In genomic region chr7:34168470-34169251, GRCm38 (mm10) we compare ENCODE assay signal across 8 mouse cellular contexts. TPM values are rescaled to one million over a fixed set of nuclear protein-coding genes. Genes with fewer than 3 reads are reported as not detected.
DNase-seq lines count a peak whose midpoint lies in the region; ATAC-seq and TF ChIP-seq lines count a peak whose summit lies in the region.

No protein-coding gene starts in this region.

- H3K4me2 ChIP-seq in forebrain, embryonic 16.5 days (ENCODE audit: low read length), result peak overlapping the region; percentile 98
- H3K4me2 ChIP-seq in lung, embryonic 15.5 days, result peak overlapping the region; percentile 74

- ATAC-seq in forebrain, embryonic 16.5 days, result peak; percentile 98
- ATAC-seq in lung, embryonic 15.5 days (ENCODE audit: borderline replicate concordance, extremely low read depth, low FRiP score, low TSS enrichment), result peak; percentile 95

- peak overlapping the region; percentile 94 for H3K9ac ChIP-seq in ES-E14 (ENCODE audit: insufficient read depth, low read depth, low read length, poor library complexity, severe bottlenecking)
- peak overlapping the region; percentile 95 for H3K9ac ChIP-seq in forebrain, embryonic 16.5 days (replicated peaks; ENCODE audit: low read depth, low read length)
- H3K9ac ChIP-seq in lung, embryonic 15.5 days, result peak overlapping the region; percentile 86

- peaks cover 5 to 8% of the 10 kb centered on the region in 2 experiments; a peak in 1 of 4 replicates for H3K4me1 ChIP-seq in ES-E14 (ENCODE audit: control insufficient read depth in 2 of 2, insufficient read depth in 2 of 2, low read length in 2 of 2, poor library complexity in 1 of 2)
- peaks cover 17% of the 10 kb centered on the region for H3K4me1 ChIP-seq in forebrain, embryonic 16.5 days (replicated peaks; ENCODE audit: control insufficient read depth, insufficient read depth, low read length)
- H3K4me1 ChIP-seq in lung, embryonic 15.5 days, result peaks cover 11% of the 10 kb centered on the region

- H3K4me3 ChIP-seq in ES-E14 (ENCODE audit: insufficient read depth in 1 of 2, low read depth in 1 of 2, low read length in 2 of 2, poor library complexity in 1 of 2, severe bottlenecking in 1 of 2), result peak overlapping the region; percentile 81 to 88
- peak overlapping the region; percentile 96 for H3K4me3 ChIP-seq in forebrain, embryonic 16.5 days (replicated peaks; ENCODE audit: low read length)
- peak overlapping the region; percentile 65 for H3K4me3 ChIP-seq in lung, embryonic 15.5 days

- peaks cover 12% of the 10 kb centered on the region for H3K36me3 ChIP-seq in ES-E14 (ENCODE audit: control insufficient read depth, insufficient read depth, low read length, poor library complexity, severe bottlenecking)
- peaks cover 8% of the 10 kb centered on the region for H3K36me3 ChIP-seq in forebrain, embryonic 16.5 days (ENCODE audit: control insufficient read depth, insufficient read depth)
- peaks cover 16% of the 10 kb centered on the region for H3K36me3 ChIP-seq in lung, embryonic 15.5 days

- 8% methylated on average over 30 of the region's 30 CpGs for WGBS in forebrain, embryonic 16.5 days
- 10% methylated on average over 30 of the region's 30 CpGs for WGBS in lung, embryonic 15.5 days

- in situ Hi-C loops in ES-E14 (cut with MboI; ENCODE audit: low sequenced_read_pairs in 2 of 2, unreplicated experiment in 2 of 2), result no loop called here

- H3K27me3 ChIP-seq in forebrain, embryonic 16.5 days (replicated peaks; ENCODE audit: control insufficient read depth, insufficient read depth, low read length), result no peaks in the 10 kb centered on the region
- no peaks in the 10 kb centered on the region for H3K27me3 ChIP-seq in lung, embryonic 15.5 days

- peak; percentile 76 for DNase-seq in ES-E14 (ENCODE audit: low read depth, low spot score)
- peak; percentile 91 for DNase-seq in cerebellum, adult 11-12 months
- DNase-seq in heart, postnatal 4 days, result peak; percentile 96
- peak; percentile 87 to 92 for DNase-seq in layer of hippocampus, adult 8-10 months (ENCODE audit: low spot score in 2 of 2)
- peak; percentile 79 for DNase-seq in ovary, adult 18-20 months (ENCODE audit: low spot score)
- DNase-seq in thymus, postnatal 0 days (ENCODE audit: low spot score), result peak; percentile 88

- H3K9me3 ChIP-seq in ES-E14 (ENCODE audit: control insufficient read depth, insufficient read depth, low read depth, low read length), result no peaks in the 10 kb centered on the region
- H3K9me3 ChIP-seq in forebrain, embryonic 16.5 days (ENCODE audit: control insufficient read depth, low read length), result no peaks in the 10 kb centered on the region
- H3K9me3 ChIP-seq in lung, embryonic 15.5 days, result no peaks in the 10 kb centered on the region

- peak overlapping the region; percentile 88 for H3K27ac ChIP-seq in ES-E14 (ENCODE audit: insufficient read depth, low read depth, low read length, poor library complexity, severe bottlenecking)
- peak overlapping the region; percentile 83 for H3K27ac ChIP-seq in forebrain, embryonic 16.5 days (ENCODE audit: low read length)
- H3K27ac ChIP-seq in lung, embryonic 15.5 days, result peak overlapping the region; percentile 85

TF ChIP-seq in ES-E14, 5 proteins besides CTCF, POLR2A, EP300 and RAD21:
- TF ChIP-seq HCFC1 (IDR thresholded peaks at IDR 0.05; ENCODE audit: borderline replicate concordance, insufficient read depth, low read length) (peak; percentile 76; the same call in 1 of the 2 replicates), CHD2 (IDR thresholded peaks at IDR 0.05; ENCODE audit: low read depth, low read length) (peak; percentile 49), ZC3H11A (IDR thresholded peaks at IDR 0.05; ENCODE audit: borderline replicate concordance, low read depth, low read length) (no peak)

RNA-seq across cellular contexts. Expression of gene Uba2, which starts 0.7 kb away (rescaled TPM):
- total RNA-seq in ES-E14 (2012; rRNA removed), result 298 and 351 TPM in 2 replicates
- polyA plus RNA-seq in forebrain, embryonic 16.5 days (2015; fragmentation: Nextera tagmentation; extraction: Ambion mirVana), result 197 and 220 TPM in 2 replicates
- 10 to 100 TPM; 61.8 to 70.6 TPM for total RNA-seq in heart, postnatal 4 days (2021)
- total RNA-seq in layer of hippocampus, adult 8-10 months (2022), result 10 to 100 TPM; 81.8 to 91.5 (median 88.2) TPM
- polyA plus RNA-seq in lung, embryonic 15.5 days (2015; fragmentation: Nextera tagmentation; extraction: Ambion mirVana), result 218 and 227 TPM in 2 replicates
- 191 and 193 TPM in 2 replicates for polyA plus RNA-seq in thymus, postnatal 0 days (2015; fragmentation: Nextera tagmentation; extraction: Ambion mirVana)

RNA-seq across cellular contexts. Expression of gene Pdcd2l, which starts 27.8 kb away (rescaled TPM):
- 57.7 and 69.2 TPM in 2 replicates for total RNA-seq in ES-E14 (2012; rRNA removed)
- 71.2 and 92.6 TPM in 2 replicates for polyA plus RNA-seq in forebrain, embryonic 16.5 days (2015; fragmentation: Nextera tagmentation; extraction: Ambion mirVana)
- total RNA-seq in heart, postnatal 4 days (2021), result 10 to 100 TPM; 24.7 to 25.9 TPM
- total RNA-seq in layer of hippocampus, adult 8-10 months (2022), result 10 to 100 TPM; 22.8 to 28.3 (median 24.4) TPM
- 57.6 and 58.1 TPM in 2 replicates for polyA plus RNA-seq in lung, embryonic 15.5 days (2015; fragmentation: Nextera tagmentation; extraction: Ambion mirVana)
- 54.2 and 62.3 TPM in 2 replicates for polyA plus RNA-seq in thymus, postnatal 0 days (2015; fragmentation: Nextera tagmentation; extraction: Ambion mirVana)

RNA-seq across cellular contexts. Expression of gene Wtip, which starts 35.6 kb away (rescaled TPM):
- 68.6 and 96.7 TPM in 2 replicates for total RNA-seq in ES-E14 (2012; rRNA removed)
- polyA plus RNA-seq in forebrain, embryonic 16.5 days (2015; fragmentation: Nextera tagmentation; extraction: Ambion mirVana), result 2.1 and 4.5 TPM in 2 replicates
- 10 to 100 TPM; 32.0 to 34.8 TPM for total RNA-seq in heart, postnatal 4 days (2021)
- total RNA-seq in layer of hippocampus, adult 8-10 months (2022), result 10 to 100 TPM; 12.5 to 15.4 (median 13.7) TPM
- 7.6 and 8.9 TPM in 2 replicates for polyA plus RNA-seq in lung, embryonic 15.5 days (2015; fragmentation: Nextera tagmentation; extraction: Ambion mirVana)
- polyA plus RNA-seq in thymus, postnatal 0 days (2015; fragmentation: Nextera tagmentation; extraction: Ambion mirVana), result 0.53 and 1.0 TPM in 2 replicates

Comparison
In these comparisons a context has a peak if more than half of its experiments do, and no peak if none do; other contexts are left out.
1. Peak in every context shown above with its lines: DNase-seq, ATAC-seq, H3K4me3 ChIP-seq and H3K27ac ChIP-seq.